Mouse (Mus musculus) testis, adult 2 months (tissue): ENCODE results near the gene Ptprn.

ENCODE experiments used
- CTCF ChIP-seq: fragments of 200-500 bp; IDR thresholded peaks from 2 replicates; pipeline ENCODE4 v1.5.1; 2012; ENCODE audit warnings: low read depth, mild to moderate bottlenecking, inconsistent platforms, low read length, moderate library complexity; ENCODE audit not compliant: control insufficient read depth, insufficient read depth, insufficient replicate concordance
- POLR2A ChIP-seq: fragments of 200-500 bp; IDR thresholded peaks from 2 replicates; pipeline ENCODE4 v1.6.1; 2012; ENCODE audit warnings: low read depth, mild to moderate bottlenecking, inconsistent platforms, low read length, moderate library complexity; ENCODE audit not compliant: control insufficient read depth

DNA sequence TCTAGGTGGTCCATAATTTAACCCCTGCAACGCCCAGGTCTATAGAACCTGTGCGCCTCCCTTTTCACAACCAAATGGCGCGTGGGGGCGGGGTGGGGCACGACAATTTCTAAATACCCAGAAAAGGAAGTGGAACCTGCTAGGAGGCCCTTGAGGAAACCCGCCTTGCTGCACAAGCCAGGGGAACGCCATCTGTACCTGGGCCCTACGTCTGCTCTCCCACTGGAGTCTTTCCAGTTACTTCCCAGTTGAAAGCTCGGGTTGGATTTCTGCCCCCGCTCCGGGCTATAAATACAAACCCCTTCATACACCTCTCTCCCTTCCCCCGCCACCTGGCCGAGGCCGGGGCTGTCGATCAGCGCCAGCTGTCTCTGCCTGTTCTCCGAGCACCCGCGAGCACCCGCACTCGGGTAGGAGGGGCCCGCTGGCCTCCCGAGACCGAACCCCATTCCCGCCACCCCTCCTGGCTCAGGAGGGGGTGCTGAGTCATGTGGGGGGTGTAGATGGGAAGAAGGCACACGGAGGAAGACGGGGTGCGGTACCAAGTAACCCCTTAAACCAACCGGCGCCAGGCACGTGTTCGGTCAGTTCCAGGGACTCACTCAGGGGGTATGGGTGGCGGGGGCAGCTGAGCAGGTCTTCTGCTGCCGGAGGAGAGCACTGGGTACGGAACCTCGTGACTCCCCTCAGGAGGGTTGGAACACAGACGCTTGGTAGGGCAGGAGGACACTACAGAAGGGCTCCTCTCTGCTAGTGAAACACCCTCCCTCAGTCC is 45.9 kb downstream of the Ptprn start:
- no peak for TF ChIP-seq CTCF
- no peak for TF ChIP-seq POLR2A
